Mouse (Mus musculus) hindlimb bud, embryonic 11.5 days (tissue): ENCODE data around the gene Liph.
"Not testable (repeated sequence)": the region's sequence is repeated elsewhere in the genome, so short reads cannot be mapped to it uniquely, and the experiment has no call there.

Experiments used
- DNase-seq: peaks from one replicate; pipeline ENCODE4 v3.0.0-alpha.2; 2012; ENCODE audit warnings: low read depth, low spot score; ENCODE audit errors: extremely low spot score

Liph gene

GRCm38 (mm10) chr16:21977347-21977746 is 18.1 kb downstream of the Liph start:
- no peak for DNase-seq

GRCm38 (mm10) chr16:21976203-21976602 is 19.3 kb downstream of the Liph start:
- DNase-seq = no peak

- DNase-seq = no peak
Measured at GRCm38 (mm10) chr16:21971446-21971845, 24.0 kb downstream of the Liph start.

- no peak for DNase-seq
Measured at GRCm38 (mm10) chr16:21970536-21970935, 24.9 kb downstream of the Liph start.

- no peak for DNase-seq
Measured at GRCm38 (mm10) chr16:21969874-21970273, 25.6 kb downstream of the Liph start.

GRCm38 (mm10) chr16:21965576-21965975 is 29.9 kb downstream of the Liph start:
- no peak for DNase-seq

- no peak for DNase-seq
Measured at GRCm38 (mm10) chr16:21955591-21955990, 39.9 kb downstream of the Liph start.

- DNase-seq = peak; percentile 22
Measured at GRCm38 (mm10) chr16:21946761-21947715, 48.4 kb downstream of the Liph start, which contains the start of gene Tmem41a. TSS of gene Tmem41a (minus strand) at chr16:21947552.

- no peak for DNase-seq
Measured at GRCm38 (mm10) chr16:21928471-21928870, 67.0 kb downstream of the Liph start.

- no peak for DNase-seq
Measured at GRCm38 (mm10) chr16:21916681-21917080, 78.8 kb downstream of the Liph start.

- no peak for DNase-seq
Measured at GRCm38 (mm10) chr16:21913347-21913746, 82.1 kb downstream of the Liph start.

GRCm38 (mm10) chr16:21908906-21909305 is 86.6 kb downstream of the Liph start:
- not testable (repeated sequence) for DNase-seq

GRCm38 (mm10) chr16:21906902-21907301 is 88.6 kb downstream of the Liph start:
- DNase-seq = no peak

GRCm38 (mm10) chr16:21905996-21906395 is 89.5 kb downstream of the Liph start:
- DNase-seq = no peak

- no peak for DNase-seq
Measured at GRCm38 (mm10) chr16:21904636-21905035, 90.8 kb downstream of the Liph start.
